Mouse (Mus musculus): ENCODE results near the gene Arhgap22. TPM values are rescaled to one million over a fixed set of nuclear protein-coding genes. Genes with fewer than 3 reads are reported as not detected.

The Arhgap22 gene
- total RNA-seq (2021) = 10 to 100 TPM; 10.8 to 12.4 TPM

GRCm38 (mm10) chr14:33213823-33214766, at the start of gene Arhgap22:
TSS of gene Arhgap22 (plus strand) at chr14:33214026.
- DNase-seq (ENCODE audit: low spot score in 2 of 2) = peak; percentile 82 to 88
- intact Hi-C loops (cut with DNase I) = loop anchor here (1.0 to 2.0 kb wide), 2 partner anchors 89 to 157 kb away; no protein-coding TSS in a partner anchor

DNA sequence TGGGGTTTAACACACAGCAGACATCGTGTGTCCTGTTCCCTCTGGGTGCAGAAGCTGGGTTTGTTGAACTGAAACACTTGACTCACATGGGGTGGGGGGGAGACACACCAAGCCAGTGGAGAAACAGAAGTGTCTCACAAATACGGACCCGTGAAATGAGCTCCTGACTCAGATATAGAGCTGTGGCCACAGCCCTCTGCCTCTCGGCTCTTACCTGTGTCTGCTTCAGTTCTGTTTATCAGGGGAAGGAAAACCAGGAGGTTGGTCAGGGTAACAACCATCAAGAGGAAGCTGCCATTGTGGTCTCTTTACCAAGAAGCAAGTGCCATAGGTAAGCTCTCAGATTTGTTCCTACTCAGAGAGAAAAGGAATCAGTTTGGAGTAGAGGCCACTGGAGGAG, 45.1 kb upstream of the Arhgap22 start:
- intact Hi-C loops (cut with DNase I) = no loop called here

GRCm38 (mm10) chr14:33171942-33172341, 41.9 kb upstream of the Arhgap22 start:
- intact Hi-C loops (cut with DNase I) = no loop called here
- no peak for DNase-seq (ENCODE audit: low spot score in 2 of 2)

More for the DNA sequence above, 45.1 kb upstream of the Arhgap22 start:
- DNase-seq (ENCODE audit: low spot score in 2 of 2) = no peak

- DNase-seq (ENCODE audit: low spot score in 2 of 2) = peak in 1 of 2 experiments; percentile 18
- intact Hi-C loops (cut with DNase I) = no loop called here
Observed at GRCm38 (mm10) chr14:33175059-33175821, 38.6 kb upstream of the Arhgap22 start.

DNA sequence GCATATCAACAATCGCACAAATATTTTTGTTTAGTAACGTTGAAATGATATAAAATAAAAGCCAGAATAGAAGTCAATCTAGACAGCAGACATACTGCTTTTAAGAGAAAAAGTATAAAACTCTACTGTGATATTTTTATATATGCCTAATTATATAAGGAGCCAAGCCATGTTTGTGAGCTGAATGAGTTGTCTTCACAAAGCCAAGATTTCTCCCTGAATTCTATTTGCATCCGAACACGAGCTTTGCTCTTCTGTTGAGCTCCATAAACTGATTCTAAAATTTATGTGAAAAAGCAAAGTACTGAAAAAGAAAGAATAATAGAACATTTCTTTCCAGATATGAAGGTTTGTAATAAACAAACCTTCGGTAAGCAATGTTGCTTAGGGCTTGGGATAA, 33.7 kb upstream of the Arhgap22 start:
- DNase-seq (ENCODE audit: low spot score in 2 of 2) = no peak
- intact Hi-C loops (cut with DNase I) = no loop called here

- intact Hi-C loops (cut with DNase I) = no loop called here
- no peak for DNase-seq (ENCODE audit: low spot score in 2 of 2)
Observed at GRCm38 (mm10) chr14:33185068-33185800, 28.6 kb upstream of the Arhgap22 start, which contains the start of gene Wdfy4. TSS of gene Wdfy4 (minus strand) at chr14:33185508.

- intact Hi-C loops (cut with DNase I) = no loop called here
- no peak for DNase-seq (ENCODE audit: low spot score in 2 of 2)
Observed at GRCm38 (mm10) chr14:33187201-33187600, 26.6 kb upstream of the Arhgap22 start.

GRCm38 (mm10) chr14:33189230-33189629, 24.6 kb upstream of the Arhgap22 start:
- intact Hi-C loops (cut with DNase I) = no loop called here
- DNase-seq (ENCODE audit: low spot score in 2 of 2) = no peak

DNA sequence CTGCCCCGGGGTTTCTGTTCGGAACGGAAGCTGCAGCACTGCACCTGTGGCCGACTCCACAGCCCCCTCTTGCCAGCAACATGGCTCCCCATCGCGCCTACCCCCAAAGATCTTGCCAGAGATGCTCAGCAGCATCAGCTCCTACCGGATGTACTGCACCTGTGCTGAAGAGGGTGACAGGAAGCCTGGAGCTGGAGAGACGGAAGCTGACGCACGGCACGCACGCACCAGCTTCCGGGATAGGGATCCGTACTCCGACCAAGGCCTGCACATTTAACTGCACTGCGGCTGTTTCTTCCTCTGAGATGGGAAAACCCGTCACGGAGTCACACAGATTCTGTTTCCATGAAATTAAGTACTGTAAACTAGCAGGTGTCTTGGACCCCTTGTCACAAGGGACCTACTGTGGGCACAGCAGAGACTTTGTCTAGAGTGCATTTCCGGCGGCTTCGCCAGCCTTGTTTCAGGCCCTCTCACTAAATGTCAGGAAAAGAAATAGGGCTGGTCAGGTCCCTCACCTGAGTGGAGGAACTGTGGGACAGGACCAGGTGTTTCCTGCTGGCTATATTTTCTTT, 23.9 kb upstream of the Arhgap22 start:
- intact Hi-C loops (cut with DNase I) = no loop called here
- DNase-seq (ENCODE audit: low spot score in 2 of 2) = no peak

DNA sequence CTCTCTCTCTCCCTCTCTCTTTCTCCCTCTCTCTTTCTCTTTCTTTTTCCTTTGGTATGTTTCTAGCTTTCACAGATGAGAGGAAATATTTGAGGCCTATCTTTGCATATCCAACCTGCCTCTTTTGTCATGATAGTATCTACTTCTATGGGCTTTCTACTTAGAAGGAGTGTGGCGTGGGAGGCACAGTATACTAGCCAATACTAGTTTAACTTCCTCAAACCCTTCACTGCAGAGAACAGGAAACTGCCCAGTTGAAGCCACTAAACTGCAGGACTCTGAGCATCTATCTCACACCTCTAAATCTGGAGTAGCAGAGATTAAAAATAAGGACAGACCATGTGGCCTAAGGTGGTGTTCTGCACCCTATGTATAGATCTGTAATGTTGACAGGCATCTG, 23.2 kb upstream of the Arhgap22 start:
- intact Hi-C loops (cut with DNase I) = no loop called here

GRCm38 (mm10) chr14:33193762-33194161, 20.1 kb upstream of the Arhgap22 start:
- intact Hi-C loops (cut with DNase I) = no loop called here
- no peak for DNase-seq (ENCODE audit: low spot score in 2 of 2)

More for the DNA sequence above, 23.2 kb upstream of the Arhgap22 start:
- DNase-seq (ENCODE audit: low spot score in 2 of 2) = no peak

DNA sequence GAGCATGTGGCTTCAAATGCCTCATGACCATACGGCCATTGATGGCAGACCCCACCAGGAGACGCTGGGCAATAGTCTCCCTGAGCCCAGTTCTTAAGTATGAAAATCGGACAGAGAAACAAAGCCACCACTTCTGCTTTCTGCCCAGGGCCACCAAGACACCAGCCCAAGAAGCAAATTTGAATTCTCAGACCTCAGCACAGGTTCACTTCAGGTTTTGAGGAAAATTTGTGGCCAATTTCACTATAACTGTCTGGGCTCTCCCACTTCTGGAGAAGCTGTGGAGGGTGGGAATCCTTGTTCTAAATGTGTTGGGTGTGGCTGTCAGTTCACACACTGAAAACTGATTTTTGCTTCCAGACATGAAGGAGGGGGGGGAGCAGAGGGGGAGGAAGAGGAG, 19.6 kb upstream of the Arhgap22 start:
- DNase-seq (ENCODE audit: low spot score in 2 of 2) = no peak
- intact Hi-C loops (cut with DNase I) = no loop called here

- intact Hi-C loops (cut with DNase I) = loop anchor here (5.0 to 10.0 kb wide), 4 partner anchors 55 to 667 kb away; no protein-coding TSS in a partner anchor
- no peak for DNase-seq (ENCODE audit: low spot score in 2 of 2)
Observed at GRCm38 (mm10) chr14:33202161-33202560, 11.7 kb upstream of the Arhgap22 start.

DNA sequence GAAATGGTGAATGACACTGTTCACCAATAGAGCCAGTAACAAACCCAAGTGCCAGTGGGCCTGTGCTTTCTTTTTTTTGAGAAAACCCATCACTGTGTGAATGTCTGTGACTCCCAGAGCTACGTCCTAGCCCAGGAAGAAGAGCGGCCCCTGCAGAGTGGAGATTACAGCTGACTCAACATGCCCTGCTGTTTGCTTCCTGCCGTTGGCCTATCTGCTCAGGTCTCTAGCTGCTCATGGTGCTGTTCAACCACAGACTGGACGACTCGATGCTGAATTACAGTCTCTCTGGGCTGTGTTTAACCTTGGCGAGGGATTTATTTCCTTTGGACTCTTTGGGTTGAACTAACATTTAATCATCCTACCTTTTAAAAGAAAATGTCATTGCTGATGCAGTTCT, 10.9 kb upstream of the Arhgap22 start:
- no peak for DNase-seq (ENCODE audit: low spot score in 2 of 2)
- intact Hi-C loops (cut with DNase I) = loop anchor here (5.0 to 10.0 kb wide), 4 partner anchors 56 to 668 kb away; no protein-coding TSS in a partner anchor

GRCm38 (mm10) chr14:33203777-33204176, 10.0 kb upstream of the Arhgap22 start:
- intact Hi-C loops (cut with DNase I) = loop anchor here (5.0 to 10.0 kb wide), 4 partner anchors 56 to 669 kb away; no protein-coding TSS in a partner anchor
- DNase-seq (ENCODE audit: low spot score in 2 of 2) = no peak

DNA sequence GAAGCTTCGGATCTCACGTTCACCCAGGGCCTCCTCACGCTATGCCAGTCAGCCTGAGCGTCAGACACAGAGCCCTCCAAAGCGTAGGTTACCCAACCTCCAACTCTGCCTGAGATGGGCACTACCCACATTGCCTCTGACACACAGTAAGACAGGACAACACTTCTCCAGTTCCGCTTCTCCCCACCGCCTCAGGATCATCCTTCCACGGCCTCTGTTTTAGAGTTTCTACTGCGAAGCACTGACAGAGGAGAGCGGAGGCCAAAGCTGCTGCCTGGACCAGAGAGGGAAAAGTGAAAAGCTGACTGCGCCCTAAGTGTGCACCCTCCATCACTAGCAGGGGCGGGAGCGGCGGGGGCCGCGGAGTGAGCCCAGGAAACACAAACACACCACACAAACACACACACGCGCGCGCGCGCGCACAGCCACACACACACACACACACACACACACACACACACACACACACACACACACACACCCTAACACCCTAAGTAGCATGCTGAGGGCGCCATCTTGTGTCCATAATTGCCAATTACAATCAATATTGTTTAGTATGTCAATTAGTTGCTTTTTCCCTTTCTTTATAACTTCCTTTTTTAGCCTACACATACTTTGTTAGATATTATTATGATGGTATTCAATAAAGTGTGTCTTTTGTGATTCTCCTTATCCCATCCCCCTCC, 8.4 kb upstream of the Arhgap22 start:
- DNase-seq (ENCODE audit: low spot score in 2 of 2) = no peak
- intact Hi-C loops (cut with DNase I) = loop anchor here (10.0 kb wide), 3 partner anchors 241 to 671 kb away; no protein-coding TSS in a partner anchor

DNA sequence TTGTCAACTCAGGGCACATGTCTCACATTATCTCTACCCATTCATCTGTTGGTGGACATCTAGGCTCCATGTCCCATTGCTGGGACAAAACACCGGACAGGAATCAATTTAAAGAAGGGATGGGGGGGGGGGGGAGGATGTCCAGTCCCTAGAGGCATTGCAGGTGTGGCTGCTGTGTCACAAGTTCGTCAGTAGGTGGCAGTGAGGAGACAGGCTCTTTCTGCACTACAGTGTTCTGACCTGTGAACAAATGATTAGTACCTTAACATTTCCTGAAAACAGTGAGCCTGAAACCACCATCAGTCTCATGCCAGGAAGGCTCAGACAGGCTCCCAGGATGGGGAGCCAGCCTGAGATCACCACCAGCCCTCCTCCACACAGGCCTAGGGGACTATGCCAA, 6.8 kb upstream of the Arhgap22 start:
- DNase-seq (ENCODE audit: low spot score in 2 of 2) = no peak
- intact Hi-C loops (cut with DNase I) = loop anchor here (10.0 kb wide), 3 partner anchors 242 to 672 kb away; no protein-coding TSS in a partner anchor

GRCm38 (mm10) chr14:33208331-33208730, 5.5 kb upstream of the Arhgap22 start:
- intact Hi-C loops (cut with DNase I) = loop anchor here (10.0 kb wide), 3 partner anchors 244 to 674 kb away; no protein-coding TSS in a partner anchor
- DNase-seq (ENCODE audit: low spot score in 2 of 2) = peak in 1 of 2 experiments; percentile 2
